Mouse (Mus musculus): ENCODE results near the gene Col5a3. TPM values are rescaled to one million over a fixed set of nuclear protein-coding genes. Genes with fewer than 3 reads are reported as not detected.

Gene Col5a3
- polyA plus RNA-seq, 1 experiment from 2014 or later: 0.45 TPM

GRCm38 (mm10) chr9:20743946-20744738 is 70.7 kb downstream of the Col5a3 start:
- H3K4me3 ChIP-seq: peak overlapping the region; percentile 82
- H3K4me1 ChIP-seq: peaks cover 36% of the 10 kb centered on the region
- ATAC-seq (replicated peaks): no peak
- no peaks in the 10 kb centered on the region for H3K36me3 ChIP-seq
- peak overlapping the region; percentile 87; the same call in 1 of the 2 replicates for H3K9ac ChIP-seq (replicated peaks)
- no peak overlapping the region for H3K27ac ChIP-seq (replicated peaks)
- WGBS: 10% methylated on average over 22 of the region's 22 CpGs
- peaks cover 15% of the 10 kb centered on the region; the same call in 1 of the 2 replicates for H3K27me3 ChIP-seq
- H3K4me2 ChIP-seq (replicated peaks): peak overlapping the region; percentile 77
- H3K9me3 ChIP-seq: no peaks in the 10 kb centered on the region

GRCm38 (mm10) chr9:20740407-20740806 is 74.5 kb downstream of the Col5a3 start:
- no peak overlapping the region for H3K4me3 ChIP-seq
- no peak overlapping the region for H3K9ac ChIP-seq (replicated peaks)
- H3K9me3 ChIP-seq: no peaks in the 10 kb centered on the region
- peak; percentile 44; the same call in 1 of the 2 replicates for ATAC-seq (replicated peaks)
- no peak overlapping the region for H3K27ac ChIP-seq (replicated peaks)
- WGBS: 1% methylated on average over 12 of the region's 12 CpGs
- H3K4me2 ChIP-seq (replicated peaks): no peak overlapping the region
- peaks cover 15% of the 10 kb centered on the region; the same call in 1 of the 2 replicates for H3K27me3 ChIP-seq
- H3K36me3 ChIP-seq: no peaks in the 10 kb centered on the region
- peaks cover 18% of the 10 kb centered on the region; the same call in 1 of the 2 replicates for H3K4me1 ChIP-seq

- Histone ChIP-seq H3K27ac (replicated peaks) (no peak overlapping the region), H3K4me2 (replicated peaks) (no peak overlapping the region), H3K9me3 (no peaks in the 10 kb centered on the region), H3K27me3 (peaks cover under 1% of the 10 kb centered on the region; the same call in 1 of the 2 replicates), H3K9ac (replicated peaks) (no peak overlapping the region), H3K36me3 (no peaks in the 10 kb centered on the region), H3K4me1 (no peaks in the 10 kb centered on the region), H3K4me3 (no peak overlapping the region)
- ATAC-seq (replicated peaks): no peak
- 54% methylated on average over 8 of the region's 8 CpGs for WGBS
These were observed 76.4 kb downstream of the Col5a3 start for GRCm38 (mm10) chr9:20738251-20738999.

GRCm38 (mm10) chr9:20737227-20737626 is 77.6 kb downstream of the Col5a3 start:
- H3K4me3 ChIP-seq: no peak overlapping the region
- H3K4me2 ChIP-seq (replicated peaks): no peak overlapping the region
- ATAC-seq (replicated peaks): no peak
- no peak overlapping the region for H3K9ac ChIP-seq (replicated peaks)
- 92% methylated on average over 2 of the region's 2 CpGs for WGBS
- H3K36me3 ChIP-seq: no peaks in the 10 kb centered on the region
- H3K9me3 ChIP-seq: no peaks in the 10 kb centered on the region
- H3K4me1 ChIP-seq: no peaks in the 10 kb centered on the region
- H3K27me3 ChIP-seq: no peaks in the 10 kb centered on the region
- H3K27ac ChIP-seq (replicated peaks): no peak overlapping the region

GRCm38 (mm10) chr9:20734692-20735091 is 80.2 kb downstream of the Col5a3 start:
- WGBS: 75% methylated on average over 3 of the region's 3 CpGs
- no peaks in the 10 kb centered on the region for H3K9me3 ChIP-seq
- H3K27ac ChIP-seq (replicated peaks): no peak overlapping the region
- ATAC-seq (replicated peaks): no peak
- H3K9ac ChIP-seq (replicated peaks): no peak overlapping the region
- no peak overlapping the region for H3K4me3 ChIP-seq
- H3K27me3 ChIP-seq: no peaks in the 10 kb centered on the region
- H3K36me3 ChIP-seq: no peaks in the 10 kb centered on the region
- H3K4me2 ChIP-seq (replicated peaks): no peak overlapping the region
- no peaks in the 10 kb centered on the region for H3K4me1 ChIP-seq

- Histone ChIP-seq H3K36me3 (no peaks in the 10 kb centered on the region), H3K9ac (replicated peaks) (no peak overlapping the region), H3K9me3 (no peaks in the 10 kb centered on the region), H3K27ac (replicated peaks) (no peak overlapping the region), H3K27me3 (peaks cover 3% of the 10 kb centered on the region; the same call in 1 of the 2 replicates), H3K4me3 (no peak overlapping the region), H3K4me1 (peaks cover 9% of the 10 kb centered on the region), H3K4me2 (replicated peaks) (no peak overlapping the region)
- ATAC-seq (replicated peaks): no peak
- 62% methylated on average over 4 of the region's 4 CpGs for WGBS
These were observed 83.1 kb downstream of the Col5a3 start for GRCm38 (mm10) chr9:20731797-20732196.

GRCm38 (mm10) chr9:20729451-20729850 is 85.4 kb downstream of the Col5a3 start:
- Histone ChIP-seq H3K4me2 (replicated peaks) (no peak overlapping the region), H3K9me3 (no peaks in the 10 kb centered on the region), H3K9ac (replicated peaks) (no peak overlapping the region), H3K27me3 (peaks cover 3% of the 10 kb centered on the region; the same call in 1 of the 2 replicates), H3K4me3 (no peak overlapping the region), H3K36me3 (no peaks in the 10 kb centered on the region), H3K27ac (replicated peaks) (no peak overlapping the region), H3K4me1 (peaks cover 25% of the 10 kb centered on the region)
- 37% methylated on average over 6 of the region's 6 CpGs for WGBS
- ATAC-seq (replicated peaks): no peak

GRCm38 (mm10) chr9:20727601-20728113 is 87.2 kb downstream of the Col5a3 start:
- Histone ChIP-seq H3K9me3 (no peaks in the 10 kb centered on the region), H3K4me2 (replicated peaks) (peak overlapping the region; percentile 93), H3K27ac (replicated peaks) (no peak overlapping the region), H3K4me3 (peak overlapping the region; percentile 54), H3K36me3 (no peaks in the 10 kb centered on the region), H3K4me1 (peaks cover 25% of the 10 kb centered on the region), H3K27me3 (peaks cover 3% of the 10 kb centered on the region; the same call in 1 of the 2 replicates), H3K9ac (replicated peaks) (peak overlapping the region; percentile 63)
- WGBS: 1% methylated on average over 46 of the region's 46 CpGs
- ATAC-seq (replicated peaks): peak; percentile 63

- Histone ChIP-seq H3K9me3 (no peaks in the 10 kb centered on the region), H3K4me2 (replicated peaks) (peak overlapping the region; percentile 93), H3K9ac (replicated peaks) (peak overlapping the region; percentile 63), H3K27me3 (peaks cover 3% of the 10 kb centered on the region; the same call in 1 of the 2 replicates), H3K4me1 (peaks cover 25% of the 10 kb centered on the region), H3K27ac (replicated peaks) (no peak overlapping the region), H3K36me3 (no peaks in the 10 kb centered on the region), H3K4me3 (peak overlapping the region; percentile 54)
- WGBS: 2% methylated on average over 32 of the region's 54 CpGs
- ATAC-seq (replicated peaks): peak; percentile 38
These were observed 87.8 kb downstream of the Col5a3 start for GRCm38 (mm10) chr9:20726859-20727600.

- H3K27ac ChIP-seq (replicated peaks): no peak overlapping the region
- H3K4me3 ChIP-seq: peak overlapping the region; percentile 54
- H3K4me1 ChIP-seq: peaks cover 25% of the 10 kb centered on the region
- H3K4me2 ChIP-seq (replicated peaks): peak overlapping the region; percentile 93
- H3K36me3 ChIP-seq: no peaks in the 10 kb centered on the region
- H3K9ac ChIP-seq (replicated peaks): peak overlapping the region; percentile 63
- H3K9me3 ChIP-seq: no peaks in the 10 kb centered on the region
- ATAC-seq (replicated peaks): peak; percentile 33; the same call in 1 of the 2 replicates
- peaks cover 3% of the 10 kb centered on the region; the same call in 1 of the 2 replicates for H3K27me3 ChIP-seq
- 2% methylated on average over 42 of the region's 42 CpGs for WGBS
These were observed 88.6 kb downstream of the Col5a3 start for GRCm38 (mm10) chr9:20726134-20726858.

GRCm38 (mm10) chr9:20721582-20721981 is 93.3 kb downstream of the Col5a3 start:
- Histone ChIP-seq H3K4me3 (no peak overlapping the region), H3K36me3 (peaks cover 7% of the 10 kb centered on the region; the same call in 1 of the 2 replicates), H3K9me3 (no peaks in the 10 kb centered on the region), H3K27ac (replicated peaks) (no peak overlapping the region), H3K9ac (replicated peaks) (no peak overlapping the region), H3K27me3 (no peaks in the 10 kb centered on the region; the same call in 1 of the 2 replicates), H3K4me2 (replicated peaks) (no peak overlapping the region), H3K4me1 (peaks cover 15% of the 10 kb centered on the region)
- no peak for ATAC-seq (replicated peaks)
- 77% methylated on average over 2 of the region's 2 CpGs for WGBS

Data from forebrain, embryonic 15.5 days (tissue).